Mouse (Mus musculus): ENCODE measurements at regions not wholly inside any gene's neighbourhood (a gene's known extent, or its start where the extent isn't known, plus 50 kb on each side); places are given as distances from the start of the nearest gene placed in this dataset.

DNA sequence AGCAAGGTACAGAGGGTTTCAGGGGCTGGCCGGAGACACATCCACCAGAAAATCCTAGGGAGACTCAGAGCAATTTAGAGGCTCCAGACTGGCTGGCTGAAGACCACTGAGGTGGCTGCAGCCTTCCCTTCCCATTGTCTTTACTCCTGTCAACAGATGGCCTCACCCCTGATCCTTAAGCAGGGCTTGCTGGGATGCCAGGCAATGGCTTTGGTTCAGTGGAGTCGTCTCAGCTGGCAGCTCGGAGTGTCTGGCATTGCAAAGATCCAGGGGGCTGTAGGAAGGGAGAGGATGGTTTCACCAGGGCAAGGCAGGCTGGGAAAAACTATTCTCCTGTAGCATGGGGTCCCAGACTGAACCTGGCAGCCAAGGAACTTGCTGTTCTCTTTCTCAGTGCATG lies 395.8 kb downstream of the Tshz3 start:
- TF ChIP-seq CTCF (IDR thresholded peaks at IDR 0.05; ENCODE audit: low read depth, low read length) (no peak), GATA2 (IDR thresholded peaks at IDR 0.05; ENCODE audit: borderline replicate concordance, low read depth, low read length) (no peak), GATA1 (IDR thresholded peaks at IDR 0.05; ENCODE audit: borderline replicate concordance, low read length) (no peak)
